Mouse (Mus musculus) embryo, embryonic 11.5 days (tissue): ENCODE results near the gene Mier1.
"Not testable (repeated sequence)": the region's sequence is repeated elsewhere in the genome, so short reads cannot be mapped to it uniquely, and the experiment has no call there.

Experiments used
- DNase-seq: peaks from one replicate; pipeline ENCODE4 v3.0.0-alpha.2; 2012; ENCODE audit warnings: low read depth, low spot score

The Mier1 gene

GRCm38 (mm10) chr4:103166198-103166597 is 52.0 kb downstream of the Mier1 start:
- not testable (repeated sequence) for DNase-seq

- no peak for DNase-seq
Measured at GRCm38 (mm10) chr4:103171256-103171655, 57.1 kb downstream of the Mier1 start.

- DNase-seq, result no peak
Measured at GRCm38 (mm10) chr4:103173507-103173906, 59.3 kb downstream of the Mier1 start.

GRCm38 (mm10) chr4:103174001-103174400 is 59.8 kb downstream of the Mier1 start:
- no peak for DNase-seq

GRCm38 (mm10) chr4:103177681-103178080 is 63.5 kb downstream of the Mier1 start:
- DNase-seq, result no peak

- no peak for DNase-seq
Measured at GRCm38 (mm10) chr4:103178635-103179318, 64.6 kb downstream of the Mier1 start.

GRCm38 (mm10) chr4:103179581-103179980 is 65.4 kb downstream of the Mier1 start:
- no peak for DNase-seq

GRCm38 (mm10) chr4:103180300-103180888 is 66.2 kb downstream of the Mier1 start:
- no peak for DNase-seq

GRCm38 (mm10) chr4:103188786-103189640 is 74.8 kb downstream of the Mier1 start:
- DNase-seq, result no peak

- no peak for DNase-seq
Measured at GRCm38 (mm10) chr4:103192421-103192820, 78.2 kb downstream of the Mier1 start.

GRCm38 (mm10) chr4:103197401-103197800 is 83.2 kb downstream of the Mier1 start:
- no peak for DNase-seq

- no peak for DNase-seq
Measured at GRCm38 (mm10) chr4:103199086-103199485, 84.9 kb downstream of the Mier1 start.

GRCm38 (mm10) chr4:103200046-103200445 is 85.9 kb downstream of the Mier1 start:
- no peak for DNase-seq

GRCm38 (mm10) chr4:103203646-103204045 is 89.5 kb downstream of the Mier1 start:
- no peak for DNase-seq

- DNase-seq, result no peak
Measured at GRCm38 (mm10) chr4:103208553-103208952, 94.4 kb downstream of the Mier1 start.

GRCm38 (mm10) chr4:103213859-103214497 is 99.8 kb downstream of the Mier1 start:
- DNase-seq, result no peak

- DNase-seq, result peak; percentile 36
Measured at GRCm38 (mm10) chr4:103214498-103214924, 100.3 kb downstream of the Mier1 start.
